Mouse (Mus musculus) heart, embryonic 11.5 days (tissue): ENCODE measurements at regions not wholly inside any gene's neighbourhood (a gene's known extent, or its start where the extent isn't known, plus 50 kb on each side); places are given as distances from the start of the nearest gene placed in this dataset.

Source experiments
- ATAC-seq: fragments of 200-750 bp; cut with Nextera tagmentation; replicated peaks from 2 replicates; pipeline ENCODE4 v1.8.0; 2017; ENCODE audit warnings: moderate library complexity; ENCODE audit not compliant: insufficient number of reproducible peaks, low FRiP score, low TSS enrichment
- H3K27ac ChIP-seq: fragments of 300-500 bp; sonication (generic); 2 replicates; pipeline ENCODE4 v1.5.1; 2014; ENCODE audit warnings: mild to moderate bottlenecking, low read depth, low read length
- H3K27me3 ChIP-seq: fragments of 300-500 bp; sonication (generic); 2 replicates; pipeline ENCODE4 v1.6.1; 2014; ENCODE audit warnings: mild to moderate bottlenecking, low read length, mixed read lengths; ENCODE audit not compliant: control insufficient read depth, insufficient read depth
- H3K36me3 ChIP-seq: fragments of 300-500 bp; sonication (generic); 2 replicates; pipeline ENCODE4 v1.6.1; 2014; ENCODE audit warnings: mild to moderate bottlenecking, low read length, moderate library complexity, mixed read lengths; ENCODE audit not compliant: control insufficient read depth, insufficient read depth
- H3K4me1 ChIP-seq: fragments of 300-500 bp; sonication (generic); 2 replicates; pipeline ENCODE4 v1.6.1; 2014; ENCODE audit warnings: low read length; ENCODE audit not compliant: control insufficient read depth, insufficient read depth
- H3K4me2 ChIP-seq: fragments of 300-500 bp; sonication (generic); 2 replicates; pipeline ENCODE4 v1.6.1; 2014; ENCODE audit warnings: mild to moderate bottlenecking, moderate library complexity
- H3K4me3 ChIP-seq: fragments of 300-500 bp; sonication (generic); 2 replicates; pipeline ENCODE4 v1.5.1; 2014; ENCODE audit warnings: low read depth, low read length
- H3K9ac ChIP-seq: fragments of 300-500 bp; sonication (generic); 2 replicates; pipeline ENCODE4 v1.6.1; 2014; ENCODE audit warnings: mild to moderate bottlenecking, low read depth, low read length, moderate library complexity
- H3K9me3 ChIP-seq: fragments of 300-500 bp; sonication (generic); replicated peaks from 2 replicates; pipeline ENCODE4 v1.6.1; 2016; ENCODE audit warnings: low read length; ENCODE audit not compliant: control insufficient read depth
- WGBS: fragments of 180-500 bp; shearing (Covaris S2); extraction: QIAGEN DNeasy Blood & Tissue Kit; methylation state at CpG from one replicate; pipeline ENCODE4 v1.1.7; 2014; ENCODE audit not compliant: insufficient replicate concordance; 5-methylcytosine and 5-hydroxymethylcytosine counted together

DNA sequence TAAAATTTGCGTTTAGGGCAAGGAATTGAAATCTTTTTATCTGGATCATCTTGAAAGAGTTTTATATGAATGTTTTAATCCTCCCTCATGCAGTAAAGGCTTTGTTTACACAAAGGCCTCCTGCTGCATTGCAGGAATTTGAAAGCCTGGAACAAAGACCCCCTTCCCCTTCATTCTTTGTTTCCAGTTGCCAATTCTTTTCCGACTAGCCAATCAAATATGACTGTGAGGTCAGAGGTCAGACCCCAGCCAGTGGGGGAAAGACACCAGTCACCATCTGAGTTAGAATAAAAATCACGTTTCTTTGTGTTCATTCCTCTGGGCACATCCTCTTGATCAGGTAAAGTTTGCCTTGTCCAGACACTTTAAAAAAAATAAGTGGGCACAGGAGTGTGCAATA, 124.4 kb downstream of the CK137956 start:
- H3K4me2 ChIP-seq: no peak overlapping the region
- H3K9ac ChIP-seq: no peak overlapping the region
- H3K36me3 ChIP-seq: no peaks in the 10 kb centered on the region
- no peaks in the 10 kb centered on the region for H3K4me1 ChIP-seq
- no peak for ATAC-seq
- 50% methylated on average over 3 of the region's 3 CpGs for WGBS
- 0 out of 2 replicates have a peak, but pooled peaks cover 1% of the 10 kb centered on the region for H3K9me3 ChIP-seq
- no peak overlapping the region for H3K27ac ChIP-seq
- H3K27me3 ChIP-seq: no peaks in the 10 kb centered on the region
- H3K4me3 ChIP-seq: no peak overlapping the region

DNA sequence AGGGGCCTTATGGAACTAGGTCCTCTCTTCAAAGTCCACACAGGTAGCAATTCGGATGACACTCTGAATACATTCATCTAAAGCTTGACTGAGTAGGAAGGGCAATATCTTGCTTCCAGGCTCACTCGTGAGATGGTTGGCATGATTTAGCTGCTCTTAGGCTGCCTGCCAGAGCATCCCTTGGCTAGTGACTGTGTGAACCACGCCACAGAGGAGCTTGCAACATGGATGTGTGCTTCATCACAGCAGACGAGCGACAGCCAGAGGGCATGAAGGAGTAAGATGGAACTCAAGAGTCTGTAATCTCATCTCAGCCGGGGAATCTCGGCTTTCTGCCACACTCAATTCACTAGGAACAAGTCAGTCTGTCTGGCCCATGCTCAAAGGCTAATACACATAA, 127.3 kb downstream of the CK137956 start:
- no peaks in the 10 kb centered on the region for H3K36me3 ChIP-seq
- H3K9me3 ChIP-seq: no peaks in the 10 kb centered on the region
- WGBS: 67% methylated on average over 7 of the region's 7 CpGs
- no peak overlapping the region for H3K4me2 ChIP-seq
- no peak overlapping the region for H3K9ac ChIP-seq
- no peaks in the 10 kb centered on the region for H3K27me3 ChIP-seq
- H3K27ac ChIP-seq: no peak overlapping the region
- no peaks in the 10 kb centered on the region for H3K4me1 ChIP-seq
- no peak overlapping the region for H3K4me3 ChIP-seq
- no peak for ATAC-seq

DNA sequence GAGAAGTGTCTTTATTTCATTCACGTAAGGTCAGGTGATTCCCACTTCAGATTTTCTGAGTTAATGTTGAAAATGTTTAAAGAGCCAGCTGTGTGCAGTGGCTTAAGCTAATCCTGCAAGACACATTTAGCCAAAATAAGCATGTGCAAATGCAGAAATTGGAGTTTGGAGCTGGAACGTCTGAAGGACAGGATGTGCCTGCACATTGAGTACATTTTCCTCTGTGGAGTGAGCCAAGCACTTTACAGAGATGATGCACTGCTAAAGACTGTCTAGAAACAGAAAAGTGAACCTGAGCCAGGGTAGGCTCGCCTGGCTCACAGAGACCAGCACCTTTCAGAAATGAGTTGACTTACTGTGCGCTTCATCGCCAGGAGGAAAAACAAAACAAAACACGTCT, 137.1 kb downstream of the CK137956 start:
- no peaks in the 10 kb centered on the region for H3K4me1 ChIP-seq
- H3K27me3 ChIP-seq: no peaks in the 10 kb centered on the region
- no peak overlapping the region for H3K27ac ChIP-seq
- WGBS: 81% methylated on average over 6 of the region's 6 CpGs
- H3K9me3 ChIP-seq: no peaks in the 10 kb centered on the region
- no peak overlapping the region for H3K4me2 ChIP-seq
- H3K9ac ChIP-seq: no peak overlapping the region
- no peak for ATAC-seq
- H3K4me3 ChIP-seq: no peak overlapping the region
- H3K36me3 ChIP-seq: no peaks in the 10 kb centered on the region

DNA sequence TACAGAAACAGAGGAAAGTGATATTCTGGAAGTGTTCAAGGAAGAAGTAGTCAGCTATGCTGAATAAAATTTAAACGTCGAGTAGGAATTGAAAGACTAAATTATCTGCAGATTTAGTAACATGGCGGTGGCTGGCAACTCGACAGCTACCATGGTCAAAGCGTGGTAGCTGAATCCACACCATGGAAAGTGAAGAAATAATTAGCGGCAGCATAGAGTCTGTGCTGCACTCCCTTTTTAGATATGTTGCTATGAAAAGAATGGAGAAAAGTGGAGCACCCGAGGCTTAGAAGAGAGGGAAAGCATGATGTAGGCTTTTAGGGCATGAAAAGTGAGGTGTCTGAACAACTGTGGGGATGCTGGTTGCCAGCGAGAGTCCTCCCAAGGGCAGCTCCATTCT, 143.8 kb downstream of the CK137956 start:
- Histone ChIP-seq H3K27me3 (no peaks in the 10 kb centered on the region), H3K27ac (no peak overlapping the region), H3K4me1 (no peaks in the 10 kb centered on the region), H3K9me3 (no peaks in the 10 kb centered on the region), H3K9ac (no peak overlapping the region), H3K4me2 (no peak overlapping the region), H3K4me3 (no peak overlapping the region), H3K36me3 (no peaks in the 10 kb centered on the region)
- ATAC-seq: no peak
- WGBS: 76% methylated on average over 8 of the region's 8 CpGs

DNA sequence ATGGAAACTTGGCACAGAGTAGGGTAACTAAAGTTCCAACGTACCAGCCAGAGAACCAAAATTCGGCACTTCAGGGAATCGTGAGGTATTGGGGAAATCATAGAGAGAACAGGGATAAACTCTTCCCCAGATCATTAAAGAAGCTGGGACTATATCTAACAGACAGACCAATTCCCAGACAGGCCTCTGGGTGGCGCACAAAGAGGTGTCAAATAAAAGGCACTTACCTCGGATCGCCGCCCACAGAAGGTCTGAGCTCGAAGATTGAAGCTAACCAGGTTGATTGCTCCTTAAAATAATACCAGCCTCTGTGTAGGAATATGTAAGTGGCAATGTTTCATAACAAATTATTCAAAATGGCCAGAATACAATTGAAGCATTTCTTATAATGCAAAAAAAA, 151.2 kb downstream of the CK137956 start:
- no peak for ATAC-seq
- Histone ChIP-seq H3K4me1 (no peaks in the 10 kb centered on the region), H3K4me2 (no peak overlapping the region), H3K4me3 (no peak overlapping the region), H3K9ac (no peak overlapping the region), H3K27me3 (no peaks in the 10 kb centered on the region), H3K36me3 (no peaks in the 10 kb centered on the region), H3K9me3 (0 out of 2 replicates have a peak, but pooled peaks cover 2% of the 10 kb centered on the region), H3K27ac (no peak overlapping the region)
- 66% methylated on average over 8 of the region's 8 CpGs for WGBS

DNA sequence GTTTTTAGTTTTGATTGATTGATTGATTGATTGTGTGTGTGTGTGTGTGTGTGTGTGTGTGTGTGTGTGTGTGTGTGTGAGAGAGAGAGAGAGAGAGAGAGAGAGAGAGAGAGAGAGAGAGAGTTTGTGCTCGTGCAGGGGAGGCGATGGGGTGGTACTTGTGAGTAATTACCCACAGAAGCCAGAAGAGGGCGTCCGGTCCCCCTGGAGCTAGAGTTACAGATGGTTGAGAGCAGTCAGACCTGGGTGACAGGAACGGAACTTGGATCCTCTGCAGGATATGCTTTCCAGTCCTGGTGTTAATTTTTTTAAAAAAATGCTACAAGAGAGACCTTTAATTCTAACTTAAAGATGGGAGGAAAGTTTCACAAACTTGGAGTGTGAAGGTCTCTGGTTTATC, 151.7 kb downstream of the CK137956 start:
- 59% methylated on average over 5 of the region's 5 CpGs for WGBS

DNA sequence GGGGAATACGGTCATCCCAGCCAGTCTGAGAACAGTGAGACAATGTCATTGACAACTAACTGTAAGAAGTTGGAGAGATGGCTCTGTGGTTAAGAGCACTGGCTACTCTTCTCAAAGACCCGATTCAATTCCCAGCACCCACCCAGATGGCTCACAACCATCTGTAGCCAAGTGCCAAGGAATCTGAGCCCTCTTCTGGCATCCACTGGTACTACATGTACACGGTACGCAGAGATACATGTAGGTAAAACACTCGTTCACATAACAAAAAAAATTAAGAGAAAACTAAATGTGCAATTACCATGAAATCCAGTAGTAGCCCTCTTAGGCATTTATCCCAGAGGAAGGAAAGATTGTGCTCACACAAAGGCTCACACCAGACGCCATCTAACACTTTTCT, 156.1 kb downstream of the CK137956 start:
- no peak overlapping the region for H3K27ac ChIP-seq
- no peak overlapping the region for H3K9ac ChIP-seq
- no peaks in the 10 kb centered on the region for H3K36me3 ChIP-seq
- no peak for ATAC-seq
- H3K9me3 ChIP-seq: 0 out of 2 replicates have a peak, but pooled peaks cover 7% of the 10 kb centered on the region
- H3K4me2 ChIP-seq: no peak overlapping the region
- no peak overlapping the region for H3K4me3 ChIP-seq
- no peaks in the 10 kb centered on the region for H3K27me3 ChIP-seq
- WGBS: 82% methylated on average over 6 of the region's 6 CpGs
- no peaks in the 10 kb centered on the region for H3K4me1 ChIP-seq

More for the DNA sequence above, 151.7 kb downstream of the CK137956 start:
- Histone ChIP-seq H3K4me1 (no peaks in the 10 kb centered on the region), H3K36me3 (no peaks in the 10 kb centered on the region), H3K27ac (no peak overlapping the region), H3K9ac (no peak overlapping the region), H3K4me3 (no peak overlapping the region), H3K4me2 (no peak overlapping the region), H3K27me3 (no peaks in the 10 kb centered on the region), H3K9me3 (0 out of 2 replicates have a peak, but pooled peaks cover 4% of the 10 kb centered on the region)
- ATAC-seq: no peak

DNA sequence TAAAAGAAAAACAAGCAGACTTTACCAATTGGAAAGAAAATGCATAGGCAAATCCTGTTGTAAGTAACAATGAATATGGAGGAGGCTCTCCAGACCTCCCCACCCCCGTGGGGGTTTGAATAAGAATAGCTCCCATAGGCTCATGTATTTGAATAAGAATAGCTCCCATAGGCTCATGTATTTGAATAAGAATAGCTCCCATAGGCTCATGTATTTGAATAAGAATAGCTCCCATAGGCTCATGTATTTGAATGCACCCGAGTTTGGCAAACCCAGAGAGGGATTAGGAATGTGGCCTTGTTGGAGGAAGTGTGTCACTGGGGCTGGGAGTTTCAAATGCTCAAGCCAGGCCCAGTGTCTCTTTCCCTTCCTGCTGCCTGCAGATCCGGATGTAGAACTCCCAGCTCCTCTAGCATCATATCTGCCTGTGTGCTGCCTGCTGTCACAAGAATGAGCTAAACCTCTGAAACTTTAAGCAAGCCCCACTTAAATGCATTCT, 158.7 kb downstream of the CK137956 start:
- Histone ChIP-seq H3K27me3 (no peaks in the 10 kb centered on the region), H3K36me3 (no peaks in the 10 kb centered on the region), H3K9me3 (0 out of 2 replicates have a peak, but pooled peaks cover 7% of the 10 kb centered on the region), H3K4me3 (no peak overlapping the region), H3K27ac (no peak overlapping the region), H3K4me1 (no peaks in the 10 kb centered on the region), H3K9ac (no peak overlapping the region), H3K4me2 (no peak overlapping the region)
- no peak for ATAC-seq
- 72% methylated on average over 3 of the region's 3 CpGs for WGBS

DNA sequence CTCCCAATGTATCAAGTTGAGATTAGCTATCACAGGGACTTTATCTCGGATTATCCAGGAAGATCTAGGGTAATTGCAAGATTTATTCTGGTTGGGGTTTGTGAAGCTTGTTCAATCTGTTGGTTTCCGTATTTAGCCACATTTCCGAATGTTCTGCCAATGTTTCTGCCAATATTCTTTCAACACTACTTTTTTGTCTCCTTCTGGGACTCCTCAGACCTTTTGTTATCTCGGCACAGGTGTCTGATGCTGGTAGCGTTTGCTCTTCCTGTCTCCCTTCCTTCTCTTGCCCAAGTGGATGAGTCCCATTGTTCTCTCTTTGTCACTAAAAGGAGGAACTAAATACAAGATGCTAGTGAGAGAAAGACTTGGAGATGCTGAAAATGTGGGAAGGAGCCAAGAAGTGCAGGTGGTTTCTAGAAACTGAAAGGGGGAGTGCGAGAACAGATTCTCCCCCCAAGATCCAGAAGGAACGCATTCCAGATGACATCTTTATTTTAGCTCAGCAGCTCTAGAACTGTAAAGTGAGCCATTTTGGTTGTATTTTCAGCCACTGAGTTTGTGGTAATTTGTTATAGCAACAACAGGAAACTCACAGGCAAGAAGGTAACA, 159.7 kb downstream of the CK137956 start:
- 75% methylated on average over 7 of the region's 7 CpGs for WGBS
- no peaks in the 10 kb centered on the region for H3K4me1 ChIP-seq
- no peak overlapping the region for H3K9ac ChIP-seq
- no peaks in the 10 kb centered on the region for H3K36me3 ChIP-seq
- H3K4me2 ChIP-seq: no peak overlapping the region
- ATAC-seq: no peak
- no peaks in the 10 kb centered on the region for H3K27me3 ChIP-seq
- no peak overlapping the region for H3K4me3 ChIP-seq
- H3K9me3 ChIP-seq: 0 out of 2 replicates have a peak, but pooled peaks cover 7% of the 10 kb centered on the region
- H3K27ac ChIP-seq: no peak overlapping the region
